Mouse (Mus musculus) liver, embryonic 14.5 days (tissue): ENCODE results near the gene Dok7. TPM values are rescaled to one million over a fixed set of nuclear protein-coding genes. Genes with fewer than 3 reads are reported as not detected.
A peak's percentile ranks its signal among the peaks of the same experiment; 100 is the strongest.

Source experiments
- ATAC-seq: fragments of 200-750 bp; cut with Nextera tagmentation; 2 replicates; pipeline ENCODE4 v1.8.0; 2017; ENCODE audit warnings: moderate number of reproducible peaks, mild to moderate bottlenecking, moderate library complexity; ENCODE audit not compliant: insufficient read depth
- DNase-seq, 3 experiments: peaks; one replicate each; pipeline ENCODE4 v3.0.0-alpha.2; 2012 to 2013; ENCODE audit warnings: low read depth in 3 of 3, low spot score in 3 of 3
- H3K27ac ChIP-seq: fragments of 300-500 bp; sonication (generic); 2 replicates; pipeline ENCODE4 v1.5.1; 2014; ENCODE audit warnings: moderate library complexity, mild to moderate bottlenecking, control low read depth, inconsistent platforms
- H3K27me3 ChIP-seq: fragments of 300-500 bp; sonication (generic); 2 replicates; pipeline ENCODE4 v1.6.1; 2014; ENCODE audit warnings: mild to moderate bottlenecking, low read length, moderate library complexity; ENCODE audit not compliant: control insufficient read depth, insufficient read depth
- H3K36me3 ChIP-seq: fragments of 300-500 bp; sonication (generic); replicated peaks from 2 replicates; pipeline ENCODE4 v1.6.1; 2014; ENCODE audit warnings: low read depth; ENCODE audit not compliant: control insufficient read depth, insufficient read depth
- H3K4me1 ChIP-seq, 2 experiments: fragments of 200-500 bp in 1 of 2; fragments of 300-500 bp in 1 of 2; sonication (generic) in 1 of 2; replicated peaks; 2 replicates each; pipeline ENCODE4 v1.6.1; 2012 to 2014; ENCODE audit warnings: antibody characterized with exemption in 1 of 2, inconsistent platforms in 1 of 2, low read length in 1 of 2; ENCODE audit not compliant: control insufficient read depth in 2 of 2, insufficient read depth in 2 of 2
- H3K4me2 ChIP-seq: fragments of 300-500 bp; sonication (generic); 2 replicates; pipeline ENCODE4 v1.6.1; 2014; ENCODE audit warnings: low read depth, mild to moderate bottlenecking, control low read depth, moderate library complexity
- H3K4me3 ChIP-seq, 2 experiments: fragments of 200-500 bp in 1 of 2; fragments of 300-500 bp in 1 of 2; sonication (generic) in 1 of 2; 2 replicates each; pipeline ENCODE4 v1.5.1; 2012 to 2014; ENCODE audit warnings: low read depth in 2 of 2, low read length in 2 of 2, mild to moderate bottlenecking in 2 of 2, control low read depth in 1 of 2, inconsistent platforms in 1 of 2, moderate library complexity in 1 of 2; ENCODE audit not compliant: insufficient read depth in 1 of 2
- H3K9ac ChIP-seq: fragments of 300-500 bp; sonication (generic); replicated peaks from 2 replicates; pipeline ENCODE4 v1.6.1; 2014; ENCODE audit warnings: mild to moderate bottlenecking, control low read depth, moderate library complexity
- H3K9me3 ChIP-seq: fragments of 300-500 bp; sonication (generic); 2 replicates; pipeline ENCODE4 v1.6.1; 2016; ENCODE audit warnings: low read length, mixed read lengths; ENCODE audit not compliant: control insufficient read depth
- CTCF ChIP-seq: IDR thresholded peaks from 2 replicates; pipeline ENCODE4 v1.5.1; 2016; ENCODE audit warnings: antibody characterized with exemption, low read depth, control low read depth
- EP300 ChIP-seq: IDR thresholded peaks from 2 replicates; pipeline ENCODE4 v1.6.1; 2016; ENCODE audit warnings: antibody characterized with exemption, low read depth
- WGBS: fragments of 180-500 bp; shearing (Covaris S2); extraction: QIAGEN DNeasy Blood & Tissue Kit; methylation state at CpG from one replicate; pipeline ENCODE4 v1.1.7; 2014; ENCODE audit not compliant: insufficient replicate concordance; 5-methylcytosine and 5-hydroxymethylcytosine counted together
- polyA plus RNA-seq, 2 experiments: library from polyadenylated mRNA; depleted of rRNA in 1 of 2; stranded (reverse) in 1 of 2; unstranded in 1 of 2; fragments of >200 nt; fragmentation: Nextera tagmentation in 1 of 2; extraction: Ambion mirVana in 1 of 2; gene quantifications; 2 replicates each; pipeline versions ENCODE4 v1.2.1 to v1.2.3; 2012 to 2014

Gene Dok7
- polyA plus RNA-seq (2012; rRNA removed) (0.02 TPM in 2 replicates), polyA plus RNA-seq (2014; fragmentation: Nextera tagmentation; extraction: Ambion mirVana) (0.04 TPM in 1 of 2 replicates, not detected in the other)

GRCm38 (mm10) chr5:35056604-35057432, at the start of gene Dok7:
Gene Dok7 (plus strand): TSS chr5:35056766.
- H3K4me3 ChIP-seq = peak within 1 kb of the TSS; percentile 16 to 44
- peaks cover 41% of the 10 kb centered on the region for H3K27me3 ChIP-seq
- no peaks in the 10 kb centered on the region for H3K9me3 ChIP-seq
- H3K4me2 ChIP-seq = peak within 1 kb of the TSS; percentile 56
- no peak for DNase-seq
- no peak within 1 kb of the TSS for H3K9ac ChIP-seq
- H3K36me3 ChIP-seq = no peaks in the 10 kb centered on the region
- TF ChIP-seq EP300 (no peak), CTCF (peak; percentile 12; the same call in 1 of the 2 replicates)
- H3K27ac ChIP-seq = no peak within 1 kb of the TSS
- no peak for ATAC-seq
- WGBS = under 1% methylated on average over 71 of the region's 74 CpGs
- no peaks in the 10 kb centered on the region for H3K4me1 ChIP-seq

DNA sequence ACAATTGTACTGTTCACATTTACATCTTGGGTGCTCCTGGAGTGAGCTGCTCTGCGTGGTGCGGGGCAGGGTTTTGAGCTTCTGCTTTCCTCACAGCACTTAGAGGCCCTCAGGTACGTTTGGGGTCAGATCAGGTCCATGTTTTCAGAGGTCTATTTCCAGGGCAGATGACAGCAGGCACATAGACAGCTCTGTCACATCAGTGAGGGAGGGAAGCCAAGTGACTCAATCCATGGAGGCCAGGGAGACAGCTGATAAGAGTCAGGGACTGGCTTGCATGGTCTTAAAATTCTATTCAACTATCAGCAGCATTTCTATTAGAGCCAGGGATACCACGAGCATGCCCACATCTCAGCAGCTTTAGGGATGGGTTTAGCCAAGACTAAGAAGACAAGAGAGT, 47.4 kb upstream of the Dok7 start:
- H3K9me3 ChIP-seq = no peaks in the 10 kb centered on the region
- H3K27me3 ChIP-seq = no peaks in the 10 kb centered on the region
- no peak overlapping the region for H3K27ac ChIP-seq
- TF ChIP-seq CTCF = no peak
- TF ChIP-seq EP300 = no peak
- peaks cover 9% of the 10 kb centered on the region; the same call in 1 of the 2 replicates for H3K36me3 ChIP-seq
- ATAC-seq = no peak
- no peak overlapping the region for H3K4me2 ChIP-seq
- H3K4me3 ChIP-seq = no peak overlapping the region
- H3K4me1 ChIP-seq = peaks cover 10 to 21% of the 10 kb centered on the region in 2 experiments
- DNase-seq = no peak
- WGBS = 75% methylated on average over 4 of the region's 4 CpGs
- no peak overlapping the region for H3K9ac ChIP-seq

DNA sequence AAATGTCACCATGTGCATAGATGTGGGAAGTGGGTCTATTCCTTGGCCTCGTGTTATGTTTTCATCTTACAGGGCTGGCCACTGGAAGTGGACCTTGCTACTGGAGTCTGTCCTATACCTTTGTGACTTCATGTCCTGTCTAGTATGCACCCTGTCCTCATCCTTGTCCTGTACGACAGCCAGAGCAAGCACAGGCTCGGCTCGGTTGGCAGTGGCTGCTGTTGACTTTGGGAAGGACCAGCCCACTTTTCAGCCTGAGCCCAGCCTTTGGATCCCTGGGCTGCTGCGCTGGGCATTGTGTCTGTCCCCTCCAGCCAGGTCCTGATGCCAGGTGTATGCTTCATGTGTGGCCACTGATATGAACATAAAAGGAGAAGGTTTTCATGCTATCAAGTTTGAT, 45.9 kb upstream of the Dok7 start:
- no peaks in the 10 kb centered on the region for H3K9me3 ChIP-seq
- H3K27me3 ChIP-seq = no peaks in the 10 kb centered on the region
- H3K9ac ChIP-seq = no peak overlapping the region
- DNase-seq = no peak
- H3K36me3 ChIP-seq = peaks cover 9% of the 10 kb centered on the region; the same call in 1 of the 2 replicates
- H3K4me3 ChIP-seq = no peak overlapping the region
- TF ChIP-seq CTCF = no peak
- TF ChIP-seq EP300 = no peak
- 0 out of 2 replicates have a peak, but pooled peaks have one; percentile 9 for ATAC-seq
- no peak overlapping the region for H3K27ac ChIP-seq
- no peak overlapping the region for H3K4me2 ChIP-seq
- peaks cover 3 to 6% of the 10 kb centered on the region in 2 experiments; a peak in 3 of 4 replicates for H3K4me1 ChIP-seq
- 72% methylated on average over 5 of the region's 5 CpGs for whole genome bisulfite sequencing

GRCm38 (mm10) chr5:35011156-35011923, 45.2 kb upstream of the Dok7 start:
- WGBS = 89% methylated on average over 6 of the region's 6 CpGs
- Histone ChIP-seq H3K4me3 (no peak overlapping the region), H3K4me1 (peaks cover 0 to under 1% of the 10 kb centered on the region in 2 experiments; a peak in 1 of 4 replicates), H3K27ac (no peak overlapping the region), H3K9ac (no peak overlapping the region), H3K27me3 (no peaks in the 10 kb centered on the region), H3K9me3 (no peaks in the 10 kb centered on the region), H3K36me3 (peaks cover 9% of the 10 kb centered on the region; the same call in 1 of the 2 replicates), H3K4me2 (no peak overlapping the region)
- no peak for DNase-seq
- TF ChIP-seq EP300 = no peak
- TF ChIP-seq CTCF = no peak
- no peak for ATAC-seq

DNA sequence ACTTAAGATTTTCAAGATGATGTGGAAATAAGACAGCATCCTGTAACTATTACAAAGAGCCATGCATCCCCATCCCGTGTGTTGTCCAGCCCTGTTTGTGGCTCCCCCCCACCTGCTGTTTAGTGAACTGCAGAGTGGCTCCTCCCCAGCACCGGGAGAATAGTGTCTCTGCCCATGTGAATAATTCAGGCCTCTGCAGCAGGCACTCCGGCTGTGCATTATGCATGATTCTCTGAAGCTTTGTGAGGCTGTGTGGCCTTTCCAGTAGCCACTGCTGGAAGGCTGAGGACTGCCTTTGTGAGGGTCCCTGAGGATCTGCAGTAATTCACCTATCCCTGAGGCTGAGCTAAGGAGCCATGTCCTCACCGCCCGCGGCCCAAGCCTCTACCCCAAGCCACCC, 42.5 kb upstream of the Dok7 start:
- H3K27me3 ChIP-seq = no peaks in the 10 kb centered on the region
- H3K4me2 ChIP-seq = no peak overlapping the region
- DNase-seq (no peak), ATAC-seq (no peak)
- no peak overlapping the region for H3K9ac ChIP-seq
- no peaks in the 10 kb centered on the region for H3K9me3 ChIP-seq
- H3K4me3 ChIP-seq = no peak overlapping the region
- H3K36me3 ChIP-seq = peaks cover 9% of the 10 kb centered on the region; the same call in 1 of the 2 replicates
- 80% methylated on average over 6 of the region's 6 CpGs for WGBS
- TF ChIP-seq EP300 = no peak
- no peak for TF ChIP-seq CTCF
- no peaks in the 10 kb centered on the region; a peak in 1 of 4 replicates for H3K4me1 ChIP-seq
- no peak overlapping the region for H3K27ac ChIP-seq
